Mouse (Mus musculus) neural tube, embryonic 12.5 days (tissue): ENCODE data around the gene Olfr1356. TPM values are rescaled to one million over a fixed set of nuclear protein-coding genes. Genes with fewer than 3 reads are reported as not detected.
"Not testable (repeated sequence)": the region's sequence is repeated elsewhere in the genome, so short reads cannot be mapped to it uniquely, and the experiment has no call there.

Experiments used
- ATAC-seq: fragments of 200-750 bp; cut with Nextera tagmentation; 2 replicates; pipeline ENCODE4 v1.8.0; 2017; ENCODE audit warnings: low read depth, mild to moderate bottlenecking, moderate TSS enrichment, moderate library complexity; ENCODE audit not compliant: low FRiP score
- H3K27ac ChIP-seq: fragments of 300-500 bp; sonication (generic); 2 replicates; pipeline ENCODE4 v1.5.1; 2016
- H3K27me3 ChIP-seq: fragments of 300-500 bp; sonication (generic); replicated peaks from 2 replicates; pipeline ENCODE4 v1.6.1; 2016; ENCODE audit warnings: mild to moderate bottlenecking
- H3K36me3 ChIP-seq: fragments of 300-500 bp; sonication (generic); 2 replicates; pipeline ENCODE4 v1.6.1; 2016; ENCODE audit warnings: mild to moderate bottlenecking
- H3K4me1 ChIP-seq: fragments of 300-500 bp; sonication (generic); 2 replicates; pipeline ENCODE4 v1.6.1; 2016
- H3K4me2 ChIP-seq: fragments of 300-500 bp; sonication (generic); replicated peaks from 2 replicates; pipeline ENCODE4 v1.6.1; 2016; ENCODE audit warnings: mild to moderate bottlenecking
- H3K4me3 ChIP-seq: fragments of 300-500 bp; sonication (generic); 2 replicates; pipeline ENCODE4 v1.5.1; 2016
- H3K9ac ChIP-seq: fragments of 300-500 bp; sonication (generic); 2 replicates; pipeline ENCODE4 v1.6.1; 2016; ENCODE audit warnings: mild to moderate bottlenecking
- H3K9me3 ChIP-seq: fragments of 300-500 bp; sonication (generic); 2 replicates; pipeline ENCODE4 v1.6.1; 2016; ENCODE audit warnings: mild to moderate bottlenecking
- WGBS: fragments of 180-500 bp; shearing (Covaris S2); methylation state at CpG from one replicate; pipeline ENCODE4 v1.1.7; 2016; 5-methylcytosine and 5-hydroxymethylcytosine counted together
- polyA plus RNA-seq: library from polyadenylated mRNA; unstranded; fragments of >200 nt; fragmentation: Nextera tagmentation; extraction: Ambion mirVana; gene quantifications from 2 replicates; pipeline ENCODE4 v1.2.1, GENCODE M21; 2016

Gene Olfr1356
- polyA plus RNA-seq: not detected in 2 replicates

DNA sequence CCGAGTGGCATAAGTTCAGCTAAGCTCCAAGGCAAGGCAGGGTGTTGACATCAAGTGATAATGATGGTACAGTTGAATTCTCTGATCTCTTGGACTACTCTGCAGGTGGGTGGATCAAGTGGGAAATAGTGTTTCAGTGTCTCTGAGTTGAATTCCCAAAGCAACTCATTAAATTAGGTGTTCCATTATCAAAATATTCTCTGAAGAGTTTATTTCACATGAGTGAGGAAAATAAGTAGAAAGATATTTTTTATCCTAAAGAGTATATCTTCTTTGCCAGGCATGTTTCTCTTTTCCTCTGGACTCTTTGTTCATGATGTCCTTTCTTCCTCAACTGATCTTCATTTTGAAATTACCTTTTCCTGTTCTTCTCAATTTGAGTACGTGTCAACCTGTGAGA, at the start of gene Olfr1356:
Olfr1356 (minus strand) TSS at position 101 of the 400 bp plus-strand sequence.
- 90% methylated on average over 2 of the region's 2 CpGs for WGBS
- H3K36me3 ChIP-seq: no peaks in the 10 kb centered on the region
- ATAC-seq: no peak

DNA sequence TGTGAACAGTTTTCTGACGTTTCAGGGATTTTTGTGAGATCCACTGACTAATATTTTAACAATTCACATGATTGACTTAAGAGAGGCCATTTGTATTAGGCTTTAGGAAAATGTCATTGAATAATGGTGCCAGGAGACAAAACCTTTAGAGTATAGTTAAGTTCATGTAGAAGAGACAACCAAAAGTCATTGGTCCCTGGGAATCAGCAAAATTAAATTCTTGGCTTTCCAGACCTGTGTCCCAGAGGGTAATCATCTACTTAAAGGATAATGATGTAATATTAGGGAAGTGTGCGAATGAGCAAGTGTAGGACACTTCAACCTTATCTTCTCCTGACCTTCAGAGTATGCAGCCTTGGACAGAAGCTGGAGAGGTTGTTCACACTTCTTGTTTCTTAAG, 23.3 kb upstream of the Olfr1356 start, which contains the start of gene Olfr1355:
Olfr1355 (plus strand) TSS at position 301 of the 400 bp plus-strand sequence.
- 78% methylated on average over 2 of the region's 2 CpGs for WGBS
- Histone ChIP-seq H3K9me3 (0 out of 2 replicates have a peak, but pooled peaks cover 4% of the 10 kb centered on the region), H3K4me1 (no peaks in the 10 kb centered on the region), H3K4me2 (no peak within 1 kb of the TSS), H3K4me3 (no peak within 1 kb of the TSS), H3K36me3 (no peaks in the 10 kb centered on the region), H3K9ac (no peak within 1 kb of the TSS), H3K27me3 (no peaks in the 10 kb centered on the region), H3K27ac (no peak within 1 kb of the TSS)
- ATAC-seq: no peak

More for the DNA sequence above, at the start of gene Olfr1356:
- Histone ChIP-seq H3K4me2 (no peak within 1 kb of the TSS), H3K27ac (no peak within 1 kb of the TSS), H3K4me1 (no peaks in the 10 kb centered on the region), H3K27me3 (no peaks in the 10 kb centered on the region), H3K4me3 (no peak within 1 kb of the TSS), H3K9me3 (no peaks in the 10 kb centered on the region), H3K9ac (no peak within 1 kb of the TSS)

DNA sequence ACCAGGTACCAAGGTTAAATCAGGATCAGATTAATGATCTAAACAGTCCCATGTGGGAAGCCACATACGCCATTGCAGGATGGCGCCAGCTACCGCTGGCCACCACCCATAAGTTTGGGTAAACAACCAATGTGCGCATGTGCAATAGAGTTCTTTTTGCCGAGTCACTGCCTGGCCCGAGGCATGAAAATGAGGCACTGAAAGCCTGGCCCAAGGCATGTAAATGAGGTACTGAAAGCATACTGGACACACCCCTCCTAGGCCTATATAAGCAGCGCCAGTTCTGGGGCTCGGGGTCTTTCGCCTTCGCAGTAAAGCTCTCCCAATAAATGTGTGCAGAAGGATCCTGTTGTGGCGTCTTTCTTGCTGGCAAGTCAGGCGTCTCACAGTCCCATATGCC, 11.5 kb downstream of the Olfr1356 start:
- H3K4me1 ChIP-seq, H3K9me3 ChIP-seq, H3K4me3 ChIP-seq, H3K27me3 ChIP-seq, H3K4me2 ChIP-seq, H3K27ac ChIP-seq, ATAC-seq, H3K36me3 ChIP-seq, H3K9ac ChIP-seq: not testable (repeated sequence)
- 91% methylated on average over 12 of the region's 12 CpGs for whole genome bisulfite sequencing

- WGBS: 57% methylated on average over 6 of the region's 6 CpGs
- Histone ChIP-seq H3K4me3 (no peak overlapping the region), H3K36me3 (no peaks in the 10 kb centered on the region), H3K4me1 (no peaks in the 10 kb centered on the region), H3K27ac (no peak overlapping the region), H3K27me3 (no peaks in the 10 kb centered on the region), H3K9ac (no peak overlapping the region), H3K4me2 (no peak overlapping the region), H3K9me3 (no peaks in the 10 kb centered on the region)
- ATAC-seq: peak; percentile 90
Measured at GRCm38 (mm10) chr10:78812358-78813060, 39.5 kb downstream of the Olfr1356 start.

GRCm38 (mm10) chr10:78801449-78801848, 50.5 kb downstream of the Olfr1356 start:
- Histone ChIP-seq H3K4me1 (no peaks in the 10 kb centered on the region), H3K9me3 (no peaks in the 10 kb centered on the region), H3K27me3 (no peaks in the 10 kb centered on the region), H3K27ac (no peak overlapping the region), H3K4me2 (no peak overlapping the region), H3K9ac (no peak overlapping the region), H3K36me3 (no peaks in the 10 kb centered on the region), H3K4me3 (no peak overlapping the region)
- ATAC-seq: no peak
- 84% methylated on average over 2 of the region's 2 CpGs for WGBS

Other genes starting within 250 kb of the Olfr1356 start
- gene Olfr1357, start 234.1 kb downstream of the Olfr1356 start, polyA plus RNA-seq: not detected in 2 replicates
- gene Casp14, start 133.9 kb downstream of the Olfr1356 start, polyA plus RNA-seq: not detected in 2 replicates
- gene Ccdc105, start 99.1 kb downstream of the Olfr1356 start, polyA plus RNA-seq: not detected in 2 replicates
- 1.8 and 2.8 TPM in 2 replicates for gene Slc1a6, start 71.7 kb downstream of the Olfr1356 start, polyA plus RNA-seq
- gene Olfr1355, start 23.4 kb upstream of the Olfr1356 start, polyA plus RNA-seq: not detected in 2 replicates
- not detected in 2 replicates for gene Olfr1354, start 61.0 kb upstream of the Olfr1356 start, polyA plus RNA-seq
- not detected in 2 replicates for gene Olfr8, start 98.5 kb upstream of the Olfr1356 start, polyA plus RNA-seq
- gene Olfr1353, start 111.1 kb upstream of the Olfr1356 start, polyA plus RNA-seq: not detected in 2 replicates
- not detected in 2 replicates for gene Olfr1352, start 128.9 kb upstream of the Olfr1356 start, polyA plus RNA-seq
- gene Olfr1351, start 160.3 kb upstream of the Olfr1356 start, polyA plus RNA-seq: not detected in 2 replicates
- gene Olfr57, start 176.6 kb upstream of the Olfr1356 start, polyA plus RNA-seq: 0.15 and 0.24 TPM in 2 replicates
- 44.8 and 45.3 TPM in 2 replicates for gene 2610008E11Rik, start 245.4 kb upstream of the Olfr1356 start, polyA plus RNA-seq